Mouse (Mus musculus): ENCODE measurements at regions not wholly inside any gene's neighbourhood (a gene's known extent, or its start where the extent isn't known, plus 50 kb on each side); places are given as distances from the start of the nearest gene placed in this dataset.

DNA sequence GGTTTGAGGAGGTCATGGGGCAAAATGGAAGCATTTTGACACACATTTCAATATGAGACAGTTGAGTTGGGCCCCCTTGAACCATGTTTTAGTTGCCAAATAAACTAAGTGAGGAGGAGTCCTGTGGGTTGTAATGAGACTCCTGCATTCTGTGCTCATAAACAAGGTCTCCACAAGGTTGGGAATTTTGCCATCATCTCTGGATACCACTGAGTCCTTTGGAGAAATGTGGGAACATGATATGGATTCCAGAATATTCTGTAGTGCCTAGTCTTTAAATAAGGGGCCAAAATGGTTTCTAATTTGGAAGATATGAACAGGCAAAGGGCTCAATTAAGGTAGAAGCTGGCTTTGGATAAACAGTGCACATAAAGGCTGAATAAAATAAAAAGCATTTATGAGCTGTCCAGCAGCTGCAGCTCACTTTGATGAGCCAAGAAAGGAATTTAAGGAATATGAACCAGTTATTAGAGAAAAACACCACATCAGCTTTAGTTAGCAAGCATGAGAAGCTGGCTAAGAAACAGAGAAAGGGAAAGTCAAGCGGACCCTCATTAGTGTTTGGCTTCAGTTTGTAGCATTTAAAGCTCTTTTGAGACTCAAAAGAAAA lies 161.3 kb upstream of the Sstr4 start:
- no peaks in the 10 kb centered on the region for H3K4me1 ChIP-seq (ENCODE audit: insufficient read depth)
- no peaks in the 10 kb centered on the region for H3K27me3 ChIP-seq (ENCODE audit: insufficient read depth, low read length)
- no peaks in the 10 kb centered on the region for H3K36me3 ChIP-seq (ENCODE audit: insufficient read depth)
- H3K9ac ChIP-seq, result no peak overlapping the region
- no peak for ATAC-seq (ENCODE audit: insufficient read depth)
- no peak overlapping the region for H3K4me2 ChIP-seq
- no peaks in the 10 kb centered on the region for H3K9me3 ChIP-seq (ENCODE audit: low read depth, low read length)
- H3K27ac ChIP-seq (ENCODE audit: low read depth), result no peak overlapping the region
- no peak for TF ChIP-seq CTCF (IDR thresholded peaks at IDR 0.05; ENCODE audit: low read depth)
- H3K4me3 ChIP-seq (ENCODE audit: low read depth, low read length), result no peak overlapping the region
- WGBS, result 75% methylated on average over 1 of the region's 1 CpGs
- peak; percentile 45 for DNase-seq

DNA sequence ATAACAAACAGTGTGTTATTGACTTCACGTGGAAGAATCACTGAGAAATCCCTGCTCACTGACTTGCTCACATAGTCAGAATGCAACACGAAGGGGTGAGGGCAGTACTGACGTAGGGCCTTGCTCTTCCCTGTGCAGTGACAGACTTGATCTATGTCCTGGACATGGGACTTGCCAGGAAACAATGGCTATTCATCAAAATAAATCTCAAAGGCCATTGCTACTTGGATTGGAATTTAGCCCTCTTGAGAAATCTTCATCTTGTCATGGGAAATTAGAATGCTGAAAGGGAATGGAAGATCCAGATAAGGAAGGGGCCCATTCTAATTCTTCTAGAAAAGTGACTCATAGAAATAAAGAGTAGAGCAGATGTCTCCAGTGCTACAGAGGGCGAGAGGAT lies 158.0 kb upstream of the Sstr4 start:
- no peak overlapping the region for H3K4me2 ChIP-seq
- no peak overlapping the region for H3K4me3 ChIP-seq (ENCODE audit: low read depth, low read length)
- H3K9ac ChIP-seq, result no peak overlapping the region
- no peak overlapping the region for H3K27ac ChIP-seq (ENCODE audit: low read depth)
- H3K27me3 ChIP-seq (ENCODE audit: insufficient read depth, low read length), result no peaks in the 10 kb centered on the region
- ATAC-seq (ENCODE audit: insufficient read depth) (no peak), DNase-seq (no peak)
- no peak for TF ChIP-seq CTCF (IDR thresholded peaks at IDR 0.05; ENCODE audit: low read depth)
- WGBS, result 74% methylated on average over 4 of the region's 4 CpGs
- no peaks in the 10 kb centered on the region for H3K4me1 ChIP-seq (ENCODE audit: insufficient read depth)
- H3K9me3 ChIP-seq (ENCODE audit: low read depth, low read length), result no peaks in the 10 kb centered on the region
- no peaks in the 10 kb centered on the region for H3K36me3 ChIP-seq (ENCODE audit: insufficient read depth)

DNA sequence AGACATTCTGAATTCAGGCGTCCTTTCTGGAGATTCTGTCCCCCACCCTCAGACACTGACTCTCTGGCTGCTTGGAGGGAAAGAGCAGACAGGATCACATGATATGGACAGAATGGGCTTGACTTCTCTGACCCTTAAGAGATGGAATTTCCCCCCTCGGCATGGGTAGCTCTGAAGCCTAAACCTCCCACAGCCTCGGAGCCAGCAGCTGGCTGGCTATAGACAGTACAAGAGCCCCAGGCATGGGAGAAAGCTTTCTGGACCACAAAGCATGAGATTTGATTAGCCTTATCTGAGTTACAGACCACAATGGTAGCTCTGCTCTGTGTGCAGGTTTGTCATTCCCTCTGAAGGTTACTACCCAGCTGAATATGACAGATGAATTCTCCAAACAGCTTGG lies 156.1 kb upstream of the Sstr4 start:
- TF ChIP-seq CTCF (IDR thresholded peaks at IDR 0.05; ENCODE audit: low read depth), result no peak
- Histone ChIP-seq H3K9ac (no peak overlapping the region), H3K36me3 (ENCODE audit: insufficient read depth) (no peaks in the 10 kb centered on the region), H3K4me1 (ENCODE audit: insufficient read depth) (no peaks in the 10 kb centered on the region), H3K9me3 (ENCODE audit: low read depth, low read length) (no peaks in the 10 kb centered on the region), H3K27me3 (ENCODE audit: insufficient read depth, low read length) (no peaks in the 10 kb centered on the region), H3K4me2 (no peak overlapping the region), H3K27ac (ENCODE audit: low read depth) (no peak overlapping the region), H3K4me3 (ENCODE audit: low read depth, low read length) (no peak overlapping the region)
- WGBS, result 31% methylated on average over 3 of the region's 3 CpGs
- DNase-seq, result no peak
- no peak for ATAC-seq (ENCODE audit: insufficient read depth)

DNA sequence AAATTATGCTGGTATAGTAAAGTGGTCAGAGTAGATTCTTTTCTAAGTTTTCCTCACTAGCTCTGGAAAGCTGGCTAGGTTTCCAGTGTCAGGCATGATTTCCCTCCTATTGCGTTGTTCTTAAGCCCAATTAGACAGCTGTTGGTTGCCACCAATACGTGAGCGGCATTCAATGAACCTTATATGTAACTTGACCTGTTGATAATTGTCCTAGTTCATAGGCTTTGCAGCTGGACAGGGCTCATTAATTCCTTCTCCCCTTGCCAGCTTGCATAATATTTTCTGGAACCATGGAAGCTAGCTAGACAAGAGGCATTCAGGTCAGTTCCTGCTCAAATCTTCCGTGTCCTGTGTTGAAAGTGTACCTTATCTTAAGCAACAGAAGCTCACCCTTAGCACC lies 152.9 kb upstream of the Sstr4 start:
- ATAC-seq (ENCODE audit: insufficient read depth) (no peak), DNase-seq (no peak)
- 80% methylated on average over 4 of the region's 4 CpGs for WGBS
- H3K27me3 ChIP-seq (ENCODE audit: insufficient read depth, low read length), result no peaks in the 10 kb centered on the region
- H3K9ac ChIP-seq, result no peak overlapping the region
- H3K4me3 ChIP-seq (ENCODE audit: low read depth, low read length), result no peak overlapping the region
- no peaks in the 10 kb centered on the region for H3K9me3 ChIP-seq (ENCODE audit: low read depth, low read length)
- H3K4me2 ChIP-seq, result no peak overlapping the region
- H3K36me3 ChIP-seq (ENCODE audit: insufficient read depth), result no peaks in the 10 kb centered on the region
- H3K4me1 ChIP-seq (ENCODE audit: insufficient read depth), result no peaks in the 10 kb centered on the region
- no peak for TF ChIP-seq CTCF (IDR thresholded peaks at IDR 0.05; ENCODE audit: low read depth)
- H3K27ac ChIP-seq (ENCODE audit: low read depth), result no peak overlapping the region

DNA sequence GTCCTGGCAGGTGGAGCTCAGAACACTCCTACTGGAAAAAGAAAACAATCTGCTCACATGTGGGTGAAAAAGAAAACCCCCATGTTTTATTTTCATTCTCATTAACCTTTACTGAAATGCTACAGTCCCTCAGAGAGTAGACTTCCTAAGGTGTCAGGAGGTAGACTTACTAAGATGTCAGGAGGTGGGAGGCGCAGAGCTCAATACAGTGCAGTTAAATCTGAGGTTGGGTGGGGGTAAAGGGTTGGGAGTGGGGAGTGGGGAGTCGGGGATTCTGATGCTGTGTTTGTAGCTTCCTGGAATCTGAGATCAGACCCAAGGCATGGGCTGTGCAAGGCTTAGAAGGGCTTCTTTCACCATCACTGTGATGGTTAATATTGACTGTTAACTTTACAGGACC lies 149.6 kb upstream of the Sstr4 start:
- no peak for ATAC-seq (ENCODE audit: insufficient read depth)
- WGBS, result 80% methylated on average over 2 of the region's 2 CpGs
- no peak for DNase-seq

DNA sequence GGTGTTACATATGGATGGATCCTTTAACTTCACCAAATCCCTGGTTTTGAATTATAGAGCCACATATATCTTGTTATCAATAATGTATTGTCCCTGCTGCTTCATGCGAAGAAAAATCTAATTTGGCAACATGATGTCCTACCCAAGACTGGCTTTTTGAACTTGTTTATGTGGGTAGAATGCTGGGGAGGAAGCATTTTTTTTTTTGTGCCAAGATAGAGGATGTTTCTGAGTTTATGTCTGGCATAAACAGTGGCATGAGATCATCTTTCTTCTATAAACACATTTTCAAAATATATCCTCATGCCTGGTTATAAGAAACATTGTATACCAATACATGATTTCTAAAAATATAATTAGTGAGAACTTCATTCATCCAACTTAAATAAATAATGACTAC lies 144.2 kb upstream of the Sstr4 start:
- no peaks in the 10 kb centered on the region for H3K36me3 ChIP-seq (ENCODE audit: insufficient read depth)
- no peak overlapping the region for H3K27ac ChIP-seq (ENCODE audit: low read depth)
- H3K4me2 ChIP-seq, result no peak overlapping the region
- 83% methylated on average over 1 of the region's 1 CpGs for WGBS
- H3K9me3 ChIP-seq (ENCODE audit: low read depth, low read length), result no peaks in the 10 kb centered on the region
- no peak overlapping the region for H3K4me3 ChIP-seq (ENCODE audit: low read depth, low read length)
- no peak for TF ChIP-seq CTCF (IDR thresholded peaks at IDR 0.05; ENCODE audit: low read depth)
- DNase-seq (no peak), ATAC-seq (ENCODE audit: insufficient read depth) (no peak)
- H3K9ac ChIP-seq, result no peak overlapping the region
- no peaks in the 10 kb centered on the region for H3K4me1 ChIP-seq (ENCODE audit: insufficient read depth)
- no peaks in the 10 kb centered on the region for H3K27me3 ChIP-seq (ENCODE audit: insufficient read depth, low read length)

More for the DNA sequence above, 149.6 kb upstream of the Sstr4 start:
- H3K9me3 ChIP-seq (ENCODE audit: low read depth, low read length), result no peaks in the 10 kb centered on the region
- H3K9ac ChIP-seq, result no peak overlapping the region
- H3K4me3 ChIP-seq (ENCODE audit: low read depth, low read length), result no peak overlapping the region
- no peaks in the 10 kb centered on the region for H3K4me1 ChIP-seq (ENCODE audit: insufficient read depth)
- no peaks in the 10 kb centered on the region for H3K27me3 ChIP-seq (ENCODE audit: insufficient read depth, low read length)
- TF ChIP-seq CTCF (IDR thresholded peaks at IDR 0.05; ENCODE audit: low read depth), result no peak
- no peak overlapping the region for H3K4me2 ChIP-seq
- no peak overlapping the region for H3K27ac ChIP-seq (ENCODE audit: low read depth)
- no peaks in the 10 kb centered on the region for H3K36me3 ChIP-seq (ENCODE audit: insufficient read depth)

DNA sequence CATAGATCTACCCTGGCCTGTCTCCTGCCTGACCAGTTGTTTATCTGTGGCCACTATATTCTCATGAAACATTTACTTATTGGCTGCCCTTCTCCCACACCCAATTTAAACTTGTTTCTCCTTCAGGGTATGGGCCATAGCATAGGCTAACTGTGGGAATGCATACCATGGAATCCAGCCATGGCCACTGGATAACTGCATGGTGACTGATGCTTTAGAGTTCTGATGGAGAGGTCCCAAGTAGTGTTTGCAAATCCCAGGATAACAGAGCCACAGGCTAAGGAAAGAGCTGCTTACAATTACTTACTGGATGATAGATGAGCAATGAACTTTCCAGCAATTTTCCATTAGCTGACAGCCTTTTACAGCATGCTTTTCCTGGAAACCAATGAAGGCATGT lies 139.5 kb upstream of the Sstr4 start:
- Histone ChIP-seq H3K36me3 (ENCODE audit: insufficient read depth) (no peaks in the 10 kb centered on the region), H3K27ac (ENCODE audit: low read depth) (no peak overlapping the region), H3K4me3 (ENCODE audit: low read depth, low read length) (no peak overlapping the region), H3K27me3 (ENCODE audit: insufficient read depth, low read length) (no peaks in the 10 kb centered on the region), H3K4me2 (no peak overlapping the region), H3K4me1 (ENCODE audit: insufficient read depth) (no peaks in the 10 kb centered on the region), H3K9me3 (ENCODE audit: low read depth, low read length) (no peaks in the 10 kb centered on the region), H3K9ac (no peak overlapping the region)
- TF ChIP-seq CTCF (IDR thresholded peaks at IDR 0.05; ENCODE audit: low read depth), result no peak
- ATAC-seq (ENCODE audit: insufficient read depth) (no peak), DNase-seq (no peak)

Measured in lung, embryonic 14.5 days (tissue).